ENCODE assay signal across 10 mouse cellular contexts in genomic region chr5:138820717-138821332, GRCm38 (mm10). TPM values are rescaled to one million over a fixed set of nuclear protein-coding genes. Genes with fewer than 3 reads are reported as not detected.
DNase-seq lines count a peak whose midpoint lies in the region; ATAC-seq and TF ChIP-seq lines count a peak whose summit lies in the region.
"Had no signal": no experiment of that assay in that cellular context is flagged by ENCODE, and none has a peak within 500 bp of the region (broad histone marks: within the 10 kb centered on the region; RNA-seq: fewer than 3 reads in every experiment).

No protein-coding gene starts in this region.

- no peak for ATAC-seq in lung, postnatal 0 days
- ATAC-seq in forebrain, embryonic 16.5 days, result no peak
- ATAC-seq in liver, embryonic 13.5 days (ENCODE audit: low read depth), result no peak

- H3K9ac ChIP-seq in lung, postnatal 0 days (replicated peaks; ENCODE audit: low read depth), result no peak overlapping the region
- H3K9ac ChIP-seq in forebrain, embryonic 16.5 days (replicated peaks; ENCODE audit: low read depth, low read length), result no peak overlapping the region
- no peak overlapping the region for H3K9ac ChIP-seq in liver, embryonic 13.5 days

- H3K27me3 ChIP-seq in lung, postnatal 0 days (replicated peaks; ENCODE audit: insufficient read depth, low read length), result peaks cover 46% of the 10 kb centered on the region
- peaks cover 49% of the 10 kb centered on the region for H3K27me3 ChIP-seq in forebrain, embryonic 16.5 days (replicated peaks; ENCODE audit: control insufficient read depth, insufficient read depth, low read length)
- H3K27me3 ChIP-seq in liver, embryonic 13.5 days, result peaks cover 57% of the 10 kb centered on the region

- 3% methylated on average over 38 of the region's 39 CpGs for WGBS in lung, postnatal 0 days
- WGBS in forebrain, embryonic 16.5 days, result 4% methylated on average over 39 of the region's 39 CpGs
- 3% methylated on average over 39 of the region's 39 CpGs for WGBS in liver, embryonic 13.5 days (ENCODE audit: insufficient replicate concordance)

- peak overlapping the region; percentile 16; the same call in 1 of the 2 replicates for H3K4me3 ChIP-seq in lung, postnatal 0 days (ENCODE audit: low read depth, low read length)
- H3K4me3 ChIP-seq in forebrain, embryonic 16.5 days (replicated peaks; ENCODE audit: low read length), result peak overlapping the region; percentile 19; the same call in 1 of the 2 replicates
- H3K4me3 ChIP-seq in liver, embryonic 13.5 days (replicated peaks), result peak overlapping the region; percentile 29

- TF ChIP-seq CTCF in lung, postnatal 0 days (IDR thresholded peaks at IDR 0.05), result no peak

- H3K27ac ChIP-seq in lung, postnatal 0 days (ENCODE audit: low read length), result no peak overlapping the region
- no peak overlapping the region for H3K27ac ChIP-seq in forebrain, embryonic 16.5 days (ENCODE audit: low read length)
- H3K27ac ChIP-seq in liver, embryonic 13.5 days, result no peak overlapping the region

- no peaks in the 10 kb centered on the region for H3K4me1 ChIP-seq in lung, postnatal 0 days (ENCODE audit: insufficient read depth, low read depth, low read length)
- peaks cover 7% of the 10 kb centered on the region for H3K4me1 ChIP-seq in forebrain, embryonic 16.5 days (replicated peaks; ENCODE audit: control insufficient read depth, insufficient read depth, low read length)
- H3K4me1 ChIP-seq in liver, embryonic 13.5 days (replicated peaks), result peaks cover 5% of the 10 kb centered on the region; the same call in 1 of the 2 replicates

- intact Hi-C loops in left cerebral cortex, postnatal 10 days (cut with DNase I), result no loop called here

- no peak for DNase-seq in lung, postnatal 0 days (ENCODE audit: low spot score)
- DNase-seq in lung, postnatal 36 days, result no peak
- DNase-seq in liver, embryonic 13.5 days, result no peak
- peak; percentile 55 for DNase-seq in testis, postnatal 10 days (ENCODE audit: low spot score)
- DNase-seq in layer of hippocampus, postnatal 36 days, result no peak
- DNase-seq in MN1 (ENCODE audit: low spot score), result no peak
- DNase-seq in left cerebral cortex, postnatal 10 days (ENCODE audit: extremely low spot score in 1 of 2, low spot score in 2 of 2), result no peak

- H3K36me3 ChIP-seq in lung, postnatal 0 days (ENCODE audit: insufficient read depth, low read length), result no peaks in the 10 kb centered on the region
- H3K36me3 ChIP-seq in forebrain, embryonic 16.5 days (ENCODE audit: control insufficient read depth, insufficient read depth), result no peaks in the 10 kb centered on the region
- no peaks in the 10 kb centered on the region for H3K36me3 ChIP-seq in liver, embryonic 13.5 days

- no peaks in the 10 kb centered on the region for H3K9me3 ChIP-seq in lung, postnatal 0 days (ENCODE audit: low read length)
- H3K9me3 ChIP-seq in forebrain, embryonic 16.5 days (ENCODE audit: control insufficient read depth, low read length), result no peaks in the 10 kb centered on the region
- no peaks in the 10 kb centered on the region for H3K9me3 ChIP-seq in liver, embryonic 13.5 days (replicated peaks)

- no peak for TF ChIP-seq EP300 in lung, postnatal 0 days (IDR thresholded peaks at IDR 0.05)

- peak overlapping the region; percentile 46 for H3K4me2 ChIP-seq in lung, postnatal 0 days (replicated peaks; ENCODE audit: low read depth, low read length)
- H3K4me2 ChIP-seq in forebrain, embryonic 16.5 days (ENCODE audit: low read length), result peak overlapping the region; percentile 30
- H3K4me2 ChIP-seq in liver, embryonic 13.5 days, result peak overlapping the region; percentile 48

RNA-seq across cellular contexts. Expression of gene Gm5294, which starts 0.9 kb away (rescaled TPM):
- not detected in 2 replicates for polyA plus RNA-seq in lung, postnatal 0 days (2015; fragmentation: Nextera tagmentation; extraction: Ambion mirVana)
- not detected in 2 replicates for polyA plus RNA-seq in forebrain, embryonic 16.5 days (2015; fragmentation: Nextera tagmentation; extraction: Ambion mirVana)
- not detected in 2 replicates for polyA plus RNA-seq in liver, embryonic 13.5 days (2015; fragmentation: Nextera tagmentation; extraction: Ambion mirVana)
- total RNA-seq in layer of hippocampus, postnatal 36 days (2021), result not detected
- total RNA-seq in left cerebral cortex, postnatal 10 days (2021), result not detected
- total RNA-seq: adrenal gland, postnatal 36 days; left cerebral cortex, postnatal 14 days had no signal
